Mouse (Mus musculus) heart, adult 2 months (tissue): ENCODE data around the gene Mettl24.

Experiments
- CTCF ChIP-seq: fragments of 200-600 bp; IDR thresholded peaks from 2 replicates; pipeline ENCODE4 v1.8.1; 2022; ENCODE audit warnings: antibody characterized with exemption, mild to moderate bottlenecking, moderate library complexity
- EP300 ChIP-seq: fragments of 200-500 bp; IDR thresholded peaks from 2 replicates; pipeline ENCODE4 v1.6.1; 2011; ENCODE audit warnings: low read depth, low read length, control low read depth; ENCODE audit not compliant: insufficient read depth
- POLR2A ChIP-seq: fragments of 200-500 bp; IDR thresholded peaks from 2 replicates; pipeline ENCODE4 v1.6.1; 2011; ENCODE audit warnings: mild to moderate bottlenecking, low read depth, low read length, control low read depth; ENCODE audit not compliant: insufficient read depth

- TF ChIP-seq CTCF: no peak
- no peak for TF ChIP-seq POLR2A
- no peak for TF ChIP-seq EP300
Measured at GRCm38 (mm10) chr10:40637331-40637730, 45.8 kb upstream of the Mettl24 start.
